Mouse (Mus musculus): Measurements from ENCODE around the gene Prss27. TPM values are rescaled to one million over a fixed set of nuclear protein-coding genes. Genes with fewer than 3 reads are reported as not detected.

Prss27 gene
- not detected for total RNA-seq (2022)

- DNase-seq (ENCODE audit: low spot score): no peak
Measured at GRCm38 (mm10) chr17:24037844-24038243, at the start of gene Prss27. TSS of gene Prss27 (plus strand) at chr17:24038144.

- no peak for DNase-seq (ENCODE audit: low spot score)
Measured at GRCm38 (mm10) chr17:23989802-23990201, 48.1 kb upstream of the Prss27 start.

GRCm38 (mm10) chr17:23992789-23993553, 45.0 kb upstream of the Prss27 start:
- DNase-seq (ENCODE audit: low spot score): no peak

GRCm38 (mm10) chr17:23993559-23994428, 44.1 kb upstream of the Prss27 start:
- peak; percentile 82 for DNase-seq (ENCODE audit: low spot score)

- DNase-seq (ENCODE audit: low spot score): no peak
Measured at GRCm38 (mm10) chr17:23994667-23995066, 43.3 kb upstream of the Prss27 start.

GRCm38 (mm10) chr17:23995421-23995820, 42.5 kb upstream of the Prss27 start:
- no peak for DNase-seq (ENCODE audit: low spot score)

- no peak for DNase-seq (ENCODE audit: low spot score)
Measured at GRCm38 (mm10) chr17:23997901-23998300, 40.0 kb upstream of the Prss27 start, which contains the start of gene Prss22. TSS of gene Prss22 (minus strand) at chr17:23998100.

GRCm38 (mm10) chr17:23998383-23998782, 39.6 kb upstream of the Prss27 start:
- DNase-seq (ENCODE audit: low spot score): no peak

GRCm38 (mm10) chr17:24000404-24000803, 37.5 kb upstream of the Prss27 start:
- peak; percentile 64 for DNase-seq (ENCODE audit: low spot score)

GRCm38 (mm10) chr17:24004071-24004665, 33.8 kb upstream of the Prss27 start:
- DNase-seq (ENCODE audit: low spot score): no peak

GRCm38 (mm10) chr17:24005049-24005448, 32.9 kb upstream of the Prss27 start:
- no peak for DNase-seq (ENCODE audit: low spot score)

- no peak for DNase-seq (ENCODE audit: low spot score)
Measured at GRCm38 (mm10) chr17:24006930-24007329, 31.0 kb upstream of the Prss27 start.

- no peak for DNase-seq (ENCODE audit: low spot score)
Measured at GRCm38 (mm10) chr17:24007391-24007790, 30.6 kb upstream of the Prss27 start.

- no peak for DNase-seq (ENCODE audit: low spot score)
Measured at GRCm38 (mm10) chr17:24008105-24008504, 29.8 kb upstream of the Prss27 start.

- DNase-seq (ENCODE audit: low spot score): no peak
Measured at GRCm38 (mm10) chr17:24009617-24010016, 28.3 kb upstream of the Prss27 start.

GRCm38 (mm10) chr17:24012921-24013320, 25.0 kb upstream of the Prss27 start:
- DNase-seq (ENCODE audit: low spot score): no peak

GRCm38 (mm10) chr17:24014433-24014965, 23.4 kb upstream of the Prss27 start:
- DNase-seq (ENCODE audit: low spot score): no peak

GRCm38 (mm10) chr17:24015727-24016126, 22.2 kb upstream of the Prss27 start:
- no peak for DNase-seq (ENCODE audit: low spot score)

- no peak for DNase-seq (ENCODE audit: low spot score)
Measured at GRCm38 (mm10) chr17:24020696-24021095, 17.2 kb upstream of the Prss27 start.

- no peak for DNase-seq (ENCODE audit: low spot score)
Measured at GRCm38 (mm10) chr17:24021375-24022199, 16.4 kb upstream of the Prss27 start.

GRCm38 (mm10) chr17:24029477-24029876, 8.5 kb upstream of the Prss27 start:
- no peak for DNase-seq (ENCODE audit: low spot score)

Measured in heart, adult 8-10 months (tissue).